Mouse (Mus musculus) lung, postnatal 14 days (tissue): ENCODE data around the gene Krt73.

Experiments used
- DNase-seq: peaks from one replicate; pipeline ENCODE4 v3.0.0; 2021

Krt73 gene

GRCm38 (mm10) chr15:101802296-101802835, at the start of gene Krt73:
Gene Krt73 (minus strand): TSS chr15:101802346.
- no peak for DNase-seq

GRCm38 (mm10) chr15:101850694-101851093, 48.5 kb upstream of the Krt73 start, which contains the start of gene Krt1:
Gene Krt1 (minus strand): TSS chr15:101850794.
- DNase-seq, result no peak

- DNase-seq, result peak; percentile 48
Measured at GRCm38 (mm10) chr15:101845971-101846403, 43.8 kb upstream of the Krt73 start.

- no peak for DNase-seq
Measured at GRCm38 (mm10) chr15:101843192-101843591, 41.0 kb upstream of the Krt73 start.

- DNase-seq, result no peak
Measured at GRCm38 (mm10) chr15:101834784-101835328, 32.7 kb upstream of the Krt73 start.

GRCm38 (mm10) chr15:101833131-101833530, 31.0 kb upstream of the Krt73 start:
- DNase-seq, result no peak

GRCm38 (mm10) chr15:101829441-101829840, 27.3 kb upstream of the Krt73 start:
- DNase-seq, result no peak

GRCm38 (mm10) chr15:101821786-101822185, 19.6 kb upstream of the Krt73 start:
- no peak for DNase-seq

- no peak for DNase-seq
Measured at GRCm38 (mm10) chr15:101817875-101818274, 15.7 kb upstream of the Krt73 start, which contains the start of gene Krt2. Gene Krt2 (minus strand): TSS chr15:101818169.

- no peak for DNase-seq
Measured at GRCm38 (mm10) chr15:101803052-101803822, 1.1 kb upstream of the Krt73 start.

GRCm38 (mm10) chr15:101790867-101791266, 11.3 kb downstream of the Krt73 start:
- no peak for DNase-seq

GRCm38 (mm10) chr15:101786360-101786759, 15.8 kb downstream of the Krt73 start, which contains the start of gene Krt72:
Gene Krt72 (minus strand): TSS chr15:101786460.
- no peak for DNase-seq

GRCm38 (mm10) chr15:101773420-101773819, 28.7 kb downstream of the Krt73 start:
- DNase-seq, result peak; percentile 5

- DNase-seq, result peak; percentile 91
Measured at GRCm38 (mm10) chr15:101772711-101773081, 29.4 kb downstream of the Krt73 start.

- DNase-seq, result peak; percentile 5
Measured at GRCm38 (mm10) chr15:101772080-101772710, 30.0 kb downstream of the Krt73 start.

GRCm38 (mm10) chr15:101770226-101770625, 31.9 kb downstream of the Krt73 start:
- DNase-seq, result no peak
